ENCODE assay signal across 22 mouse cellular contexts in the genomic region with DNA sequence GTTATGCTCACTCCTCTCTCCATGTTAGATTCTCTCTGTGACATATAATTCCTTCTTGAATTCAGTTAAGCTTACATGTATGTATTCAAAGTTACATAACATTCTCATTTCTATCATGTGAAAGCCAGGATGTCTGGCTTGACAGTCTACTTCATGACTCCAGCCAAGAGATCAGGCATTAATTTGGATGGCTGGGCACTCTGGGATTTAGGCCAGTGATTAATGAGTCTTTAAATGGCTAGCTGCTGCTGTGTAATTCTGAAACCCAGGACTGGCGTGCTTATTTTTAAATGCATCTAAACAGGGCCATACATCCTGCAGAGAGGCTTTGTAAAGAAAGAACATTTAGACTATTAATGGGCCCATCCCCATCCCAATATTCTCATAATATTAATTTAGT.
DNase-seq lines count a peak whose midpoint lies in the region; ATAC-seq and TF ChIP-seq lines count a peak whose summit lies in the region.
"Had no signal": no experiment of that assay in that cellular context is flagged by ENCODE, and none has a peak within 500 bp of the region (broad histone marks: within the 10 kb centered on the region; RNA-seq: fewer than 3 reads in every experiment).

No protein-coding gene starts in this region.

- no peak for TF ChIP-seq CTCF in brain, embryonic 14.5 days (IDR thresholded peaks at IDR 0.05; ENCODE audit: borderline replicate concordance, extremely low read depth, insufficient read depth, insufficient read length)

- ATAC-seq in activated CD4-positive, CD25-positive, alpha-beta regulatory T cell, adult 4 months: no peak
- ATAC-seq: CD4-positive, CD25-positive, alpha-beta regulatory T cell, adult 4 months; forebrain, postnatal 0 days; hindbrain, embryonic 16.5 days; intestine, embryonic 15.5 days; liver, embryonic 12.5 days; liver, postnatal 0 days had no signal

- DNase-seq in embryo, embryonic 10.5 days (ENCODE audit: low spot score): peak; percentile 5
- DNase-seq in embryo, embryonic 9.5 days (ENCODE audit: extremely low spot score): no peak
- peak; percentile 2 for DNase-seq in kidney, adult 9 months
- DNase-seq in kidney, postnatal 25 days: no peak
- peak; percentile 69 for DNase-seq in brain, embryonic 14.5 days (ENCODE audit: low read depth)
- DNase-seq in retina, embryonic 14.5 days (ENCODE audit: low spot score): peak; percentile 18
- DNase-seq: adrenal gland, adult 2 months; cerebellum, postnatal 36 days; embryo, embryonic 11 days; forebrain, postnatal 0 days; heart, adult 2 months; heart, postnatal 10 days; kidney, adult 8-10 months; kidney, postnatal 10 days; liver, postnatal 0 days; lung, postnatal 36 days; right cerebral cortex, postnatal 14 days had no signal

- TF ChIP-seq POLR2A in brain, embryonic 14.5 days (IDR thresholded peaks at IDR 0.05; ENCODE audit: borderline replicate concordance, extremely low read depth, insufficient read depth, insufficient read length, poor library complexity, severe bottlenecking): no peak

Comparison
In these comparisons a context has a peak if more than half of its experiments do, and no peak if none do; other contexts are left out.
1. DNase-seq: peak in embryo, embryonic 10.5 days (single experiment), kidney, adult 9 months (single experiment), brain, embryonic 14.5 days (single experiment) and retina, embryonic 14.5 days (single experiment); none in embryo, embryonic 9.5 days (single experiment) and kidney, postnatal 25 days (0 of 2).